Mouse (Mus musculus): ENCODE data around the gene Akr1d1. TPM values are rescaled to one million over a fixed set of nuclear protein-coding genes. Genes with fewer than 3 reads are reported as not detected.

The Akr1d1 gene
- not detected for total RNA-seq (2023)

DNA sequence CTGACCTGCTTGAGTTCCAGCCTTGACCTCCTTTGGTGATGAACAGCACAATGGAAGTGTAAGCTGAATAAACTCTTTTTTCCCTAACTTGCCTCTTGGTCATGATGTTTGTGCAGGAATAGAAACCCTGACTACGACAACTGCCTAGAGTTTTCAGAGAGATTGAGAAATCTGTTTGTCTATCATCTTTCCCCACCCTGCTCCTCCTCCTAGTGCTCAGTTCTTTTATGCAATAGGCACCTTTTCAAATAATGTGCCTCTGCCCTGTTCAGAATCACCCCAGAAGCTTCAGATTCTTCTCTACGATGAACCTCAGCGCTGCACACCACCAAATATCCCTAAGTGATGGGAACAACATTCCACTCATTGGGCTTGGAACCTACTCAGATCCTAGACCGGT lies at the start of gene Akr1d1:
Akr1d1 (plus strand) TSS at position 234 of the 400 bp plus-strand sequence.

Other genes with a start within 250 kb of the Akr1d1 start
- gene Dgki, start 230.0 kb upstream of the Akr1d1 start, total RNA-seq (2023) = 1.7 TPM
- gene Creb3l2, start 88.0 kb upstream of the Akr1d1 start, total RNA-seq (2023) = 5.1 TPM

Measured in CD4-positive naive resting alpha-beta T cell, adult 57 days (primary cell).